Mouse (Mus musculus) C2C12 (cell line): ENCODE data around the gene Gm11037.

Experiments
- CEBPB ChIP-seq: IDR thresholded peaks from one replicate; pipeline ENCODE4 v1.6.1; 2011; ENCODE audit warnings: low read depth, mild to moderate bottlenecking, control low read depth, moderate library complexity
- CTCF ChIP-seq: IDR thresholded peaks from one replicate; pipeline ENCODE4 v1.5.1; 2011; ENCODE audit not compliant: control insufficient read depth, insufficient read depth, insufficient read length
- FOSL1 ChIP-seq: IDR thresholded peaks from one replicate; pipeline ENCODE4 v1.8.0; 2011; ENCODE audit warnings: mild to moderate bottlenecking, low read length; ENCODE audit not compliant: poor library complexity, insufficient read depth, severe bottlenecking
- MAX ChIP-seq: IDR thresholded peaks from one replicate; pipeline ENCODE4 v1.6.1; 2011; ENCODE audit warnings: mild to moderate bottlenecking, control low read depth
- MYOD1 ChIP-seq: IDR thresholded peaks from one replicate; pipeline ENCODE4 v1.6.1; 2011; ENCODE audit warnings: low read depth; ENCODE audit not compliant: control insufficient read depth, insufficient read length
- MYOG ChIP-seq: IDR thresholded peaks from one replicate; pipeline ENCODE4 v1.6.1; 2011; ENCODE audit not compliant: control insufficient read depth, insufficient read length; ENCODE audit errors: extremely low read depth
- USF1 ChIP-seq: IDR thresholded peaks from one replicate; pipeline ENCODE4 v1.6.1; 2011; ENCODE audit warnings: low read depth, mild to moderate bottlenecking, control low read depth, moderate library complexity

- TF ChIP-seq CTCF = no peak
- TF ChIP-seq USF1 = no peak
- TF ChIP-seq MAX = no peak
- TF ChIP-seq MYOD1 = no peak
- no peak for TF ChIP-seq MYOG
- no peak for TF ChIP-seq CEBPB
- no peak for TF ChIP-seq FOSL1
Observed at GRCm38 (mm10) chr2:131166172-131166571, 32.9 kb downstream of the Gm11037 start.
